Mouse (Mus musculus) hematopoietic stem cell, adult 5-6 weeks (primary cell): Measurements from ENCODE around the gene Ap3d1. TPM values are rescaled to one million over a fixed set of nuclear protein-coding genes. Genes with fewer than 3 reads are reported as not detected.

Experiments used
- ATAC-seq, 2 experiments: fragments of 125-278 bp in 1 of 2; replicated peaks in 1 of 2; 2 replicates each; pipeline ENCODE4 v1.8.0; 2016 to 2017; ENCODE audit warnings: inconsistent platforms in 2 of 2, mild to moderate bottlenecking in 2 of 2, moderate number of reproducible peaks in 2 of 2, low read depth in 1 of 2, moderate TSS enrichment in 1 of 2; ENCODE audit not compliant: low FRiP score in 2 of 2, poor library complexity in 2 of 2, severe bottlenecking in 2 of 2, insufficient read depth in 1 of 2, low TSS enrichment in 1 of 2
- total RNA-seq: library from RNA; stranded (forward); fragments of 172-1452, 232-1000 nt; gene quantifications from 2 replicates; pipeline ENCODE4 v1.2.3, GENCODE M21; 2017

The Ap3d1 gene
- total RNA-seq, 1 experiment from 2014 or later: 37.7 TPM

GRCm38 (mm10) chr10:80677942-80678436, 64.1 kb downstream of the Ap3d1 start, which contains the start of gene Mknk2:
Gene Mknk2, minus strand, starts transcription at chr10:80678112.
- ATAC-seq: peak; percentile 66 to 68

- no peak for ATAC-seq
Observed at GRCm38 (mm10) chr10:80677128-80677875, 64.8 kb downstream of the Ap3d1 start.

GRCm38 (mm10) chr10:80676198-80676928, 65.7 kb downstream of the Ap3d1 start:
- ATAC-seq: peak; percentile 59 to 63

GRCm38 (mm10) chr10:80675405-80676197, 66.5 kb downstream of the Ap3d1 start:
- no peak for ATAC-seq

- no peak for ATAC-seq
Observed at GRCm38 (mm10) chr10:80674851-80675404, 67.1 kb downstream of the Ap3d1 start.

GRCm38 (mm10) chr10:80674161-80674711, 67.8 kb downstream of the Ap3d1 start:
- ATAC-seq: no peak

- ATAC-seq: no peak
Observed at GRCm38 (mm10) chr10:80673690-80674089, 68.4 kb downstream of the Ap3d1 start.

GRCm38 (mm10) chr10:80671936-80672690, 70.0 kb downstream of the Ap3d1 start:
- ATAC-seq: no peak

GRCm38 (mm10) chr10:80671251-80671650, 70.8 kb downstream of the Ap3d1 start:
- ATAC-seq: no peak

GRCm38 (mm10) chr10:80670531-80670930, 71.5 kb downstream of the Ap3d1 start:
- ATAC-seq: no peak

- peak; percentile 7 to 30; a peak in 2 of 4 replicates for ATAC-seq
Observed at GRCm38 (mm10) chr10:80669737-80670485, 72.2 kb downstream of the Ap3d1 start.

- no peak for ATAC-seq
Observed at GRCm38 (mm10) chr10:80669018-80669417, 73.0 kb downstream of the Ap3d1 start.

- no peak for ATAC-seq
Observed at GRCm38 (mm10) chr10:80668614-80669013, 73.5 kb downstream of the Ap3d1 start.

GRCm38 (mm10) chr10:80666837-80667412, 75.1 kb downstream of the Ap3d1 start:
- no peak for ATAC-seq

GRCm38 (mm10) chr10:80665981-80666733, 75.9 kb downstream of the Ap3d1 start:
- peak; percentile 8 to 44; a peak in 2 of 4 replicates for ATAC-seq
